Mouse (Mus musculus): Measurements from ENCODE around the gene Morc1.

DNA sequence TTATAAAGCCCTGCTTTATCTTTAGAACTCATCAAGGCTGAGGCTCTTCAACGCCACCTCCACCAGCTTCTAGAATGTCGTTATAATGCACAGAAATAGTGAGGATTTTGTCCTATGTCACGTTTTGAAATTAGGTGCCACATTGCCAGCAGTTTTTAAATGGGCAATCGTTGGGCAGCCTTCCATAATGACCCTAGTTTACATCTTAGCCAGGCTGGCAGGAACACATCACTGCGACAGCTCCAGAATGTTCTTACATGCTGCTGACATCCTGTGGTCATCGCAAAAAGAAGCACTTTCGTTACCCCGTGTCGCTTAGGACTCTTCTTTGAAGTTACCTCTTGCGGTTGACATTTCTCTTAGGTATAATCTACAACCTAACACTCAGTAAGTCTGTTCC is 42.4 kb downstream of the Morc1 start:
- TF ChIP-seq CTCF (IDR thresholded peaks at IDR 0.05; ENCODE audit: borderline replicate concordance, extremely low read depth, insufficient read depth, insufficient read length) = no peak
- TF ChIP-seq POLR2A (IDR thresholded peaks at IDR 0.05; ENCODE audit: borderline replicate concordance, extremely low read depth, insufficient read depth, insufficient read length, poor library complexity, severe bottlenecking) = no peak
